Mouse (Mus musculus) megakaryocyte, embryonic 14.5 days (primary cell): ENCODE data around the gene Pde4dip.

Source experiments
- FLI1 ChIP-seq: IDR thresholded peaks from 2 replicates; pipeline ENCODE4 v1.6.1; 2012; ENCODE audit warnings: low read length, inconsistent platforms, mixed read lengths
- GATA1 ChIP-seq: IDR thresholded peaks from 3 replicates; pipeline ENCODE4 v1.6.1; 2012; ENCODE audit warnings: mixed read lengths, low read length, inconsistent platforms, borderline replicate concordance

DNA sequence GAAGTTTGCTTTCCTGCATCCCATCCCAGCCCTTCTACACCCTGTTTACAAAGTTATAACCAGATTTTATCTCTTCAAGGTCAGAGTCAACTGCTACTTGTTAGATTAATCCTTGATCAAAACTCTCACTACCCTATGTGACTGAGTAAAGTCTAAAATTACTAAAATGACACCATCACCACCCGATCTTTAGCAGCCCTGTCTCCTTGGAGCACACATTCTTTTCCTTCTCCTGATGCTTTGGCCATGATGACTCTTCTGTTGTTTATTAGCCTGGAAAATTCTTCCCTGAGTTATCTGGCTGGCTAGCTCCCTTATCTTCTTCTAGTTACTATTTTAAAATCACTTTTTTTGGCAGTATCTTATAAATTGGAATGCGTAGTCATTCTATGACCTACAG, 82.9 kb downstream of the Pde4dip start:
- TF ChIP-seq FLI1 (no peak), GATA1 (no peak)
